8 mouse cellular contexts compared by ENCODE assay signal in the genomic region with DNA sequence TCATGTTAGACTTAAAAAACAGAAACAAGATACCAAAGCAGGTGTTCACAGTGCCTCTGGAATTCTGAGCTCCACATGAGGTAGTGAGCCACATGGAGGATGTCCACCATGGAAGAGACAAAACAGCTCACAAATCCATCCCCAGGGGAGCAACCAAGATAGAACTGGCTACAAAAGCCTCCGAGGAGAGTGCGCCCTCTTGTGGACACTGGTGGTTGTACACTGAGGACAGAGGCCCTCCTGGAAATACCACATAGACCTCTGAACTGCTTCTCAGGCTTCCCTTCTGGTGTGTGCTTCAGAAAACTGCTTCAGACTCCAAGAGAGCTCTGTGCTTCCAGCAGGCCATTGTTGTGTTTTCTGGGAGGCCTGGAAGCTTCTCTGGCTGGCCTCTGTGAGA. TPM values are rescaled to one million over a fixed set of nuclear protein-coding genes. Genes with fewer than 3 reads are reported as not detected.
DNase-seq lines count a peak whose midpoint lies in the region; TF ChIP-seq lines count a peak whose summit lies in the region.

No protein-coding gene starts in this region.

- H3K9me3 ChIP-seq in E14TG2a.4 (ENCODE audit: low read length) = no peaks in the 10 kb centered on the region

- TF ChIP-seq CTCF in E14TG2a.4 (conservative IDR thresholded peaks at IDR 0.05; ENCODE audit: low read length) = peak; percentile 98

- peak; percentile 93 for DNase-seq in 3T3-L1 (ENCODE audit: low read depth, low spot score)
- peak; percentile 81 for DNase-seq in c-Kit-positive CD71-positive TER-119-positive erythroid progenitor cells, embryonic 14.5 days (ENCODE audit: low spot score)
- DNase-seq in gastrocnemius, adult 18-20 months (ENCODE audit: low spot score) = peak; percentile 88
- DNase-seq in kidney, postnatal 25 days = peak; percentile 82 to 90
- DNase-seq in lung, adult 18-20 months = peak; percentile 75 to 81
- peak; percentile 54 to 74 for DNase-seq in right cerebral cortex, postnatal 10 days (ENCODE audit: low spot score in 2 of 2)
- DNase-seq in urinary bladder, postnatal 10 days (ENCODE audit: low spot score) = peak; percentile 52

- H3K36me3 ChIP-seq in E14TG2a.4 (ENCODE audit: insufficient read depth, low read length) = no peaks in the 10 kb centered on the region

- peaks cover 18% of the 10 kb centered on the region for H3K4me1 ChIP-seq in E14TG2a.4 (replicated peaks; ENCODE audit: low read depth, low read length)

- H3K4me3 ChIP-seq in E14TG2a.4 (replicated peaks; ENCODE audit: low read length) = no peak overlapping the region

- no peaks in the 10 kb centered on the region for H3K27me3 ChIP-seq in E14TG2a.4 (ENCODE audit: insufficient read depth, low read length)

RNA-seq across cellular contexts. Expression of a gene that starts 12.5 kb away (rescaled TPM):
- 100 to 1,000 TPM; 172 to 203 TPM for total RNA-seq in gastrocnemius, adult 18-20 months (2021)

RNA-seq across cellular contexts. Expression of a gene that starts 12.6 kb away (rescaled TPM):
- total RNA-seq in gastrocnemius, adult 18-20 months (2021) = 10 to 100 TPM; 26.0 to 27.8 TPM

RNA-seq across cellular contexts. Expression of a gene that starts 54.2 kb away (rescaled TPM):
- total RNA-seq in gastrocnemius, adult 18-20 months (2021) = 10 to 100 TPM; 10.2 to 11.8 TPM

RNA-seq across cellular contexts. Expression of a gene that starts 54.2 kb away (rescaled TPM):
- 10 to 100 TPM; 29.7 to 31.8 TPM for total RNA-seq in gastrocnemius, adult 18-20 months (2021)
